Mouse (Mus musculus): ENCODE results near the gene Kcnj10.

Kcnj10 gene

DNA sequence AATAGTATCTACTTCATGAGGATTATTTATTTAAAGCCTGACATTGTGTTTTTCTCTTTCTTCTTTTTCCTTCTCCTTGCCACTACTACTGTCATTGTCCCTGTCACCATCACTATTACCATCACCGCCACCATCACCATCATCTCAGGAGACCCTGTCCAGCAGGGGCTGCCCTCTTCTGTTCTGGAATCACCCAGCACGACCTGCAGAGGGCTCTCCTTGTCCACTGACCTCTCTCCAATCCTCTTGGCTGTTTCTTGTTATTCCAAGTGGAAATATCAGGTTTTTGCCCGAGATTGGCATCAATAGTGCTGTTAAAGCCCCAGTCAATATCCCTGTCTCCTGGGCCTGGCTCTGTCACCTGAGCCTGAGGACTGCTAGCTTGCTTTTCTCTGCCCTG, 7.5 kb upstream of the Kcnj10 start:
- DNase-seq, result no peak

- no peak for DNase-seq
These were observed 5.2 kb upstream of the Kcnj10 start for GRCm38 (mm10) chr1:172335804-172336203.

- no peak for DNase-seq
These were observed 3.4 kb upstream of the Kcnj10 start for GRCm38 (mm10) chr1:172337411-172338185.

DNA sequence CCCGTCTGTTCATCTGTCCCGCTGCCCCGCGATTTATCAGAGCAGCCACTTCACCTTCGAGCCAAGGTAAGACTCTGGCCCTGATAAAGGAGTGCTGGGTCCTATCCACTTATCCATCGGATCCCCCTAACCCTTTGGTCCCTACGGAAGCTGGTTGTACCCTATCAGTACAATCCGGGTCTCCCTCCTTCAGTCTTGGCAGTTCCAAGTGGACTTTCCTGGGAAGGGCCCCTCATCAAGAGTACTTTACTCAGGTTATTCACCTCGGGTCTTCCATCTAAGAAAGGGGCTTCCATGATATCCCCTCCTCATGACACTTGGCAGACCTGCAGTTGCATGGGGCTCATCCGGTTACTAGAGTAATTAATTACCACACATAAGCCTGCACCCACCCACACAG, 376 bp downstream of the Kcnj10 start:
- no peak for DNase-seq

- DNase-seq, result no peak
These were observed 1.7 kb downstream of the Kcnj10 start for GRCm38 (mm10) chr1:172342729-172343128.

GRCm38 (mm10) chr1:172343914-172344313, 2.9 kb downstream of the Kcnj10 start:
- no peak for DNase-seq

- DNase-seq, result no peak
These were observed 3.8 kb downstream of the Kcnj10 start for GRCm38 (mm10) chr1:172344820-172345219.

- DNase-seq, result no peak
These were observed 5.7 kb downstream of the Kcnj10 start for GRCm38 (mm10) chr1:172346707-172347106.

DNA sequence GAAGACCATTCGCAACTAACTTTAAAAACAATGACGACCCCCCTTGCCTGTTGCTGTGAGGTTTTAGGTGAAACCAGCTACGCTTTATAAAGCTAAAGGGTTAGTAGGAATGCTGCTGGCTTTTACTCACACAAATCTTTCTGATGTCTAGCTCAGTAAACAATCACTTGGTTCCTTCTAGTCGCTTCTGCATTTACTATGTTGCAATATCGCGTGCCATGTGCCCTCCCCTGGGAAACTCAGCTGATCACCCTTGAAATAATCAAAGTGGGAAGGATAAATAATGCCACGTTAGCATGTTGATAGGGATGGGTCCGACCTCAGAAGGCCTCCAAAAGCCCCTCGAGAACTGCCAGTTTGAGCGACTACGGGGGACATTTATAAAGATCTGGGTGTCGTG, 6.4 kb downstream of the Kcnj10 start:
- DNase-seq, result no peak

- no peak for DNase-seq
These were observed 8.5 kb downstream of the Kcnj10 start for GRCm38 (mm10) chr1:172349504-172349903.

DNA sequence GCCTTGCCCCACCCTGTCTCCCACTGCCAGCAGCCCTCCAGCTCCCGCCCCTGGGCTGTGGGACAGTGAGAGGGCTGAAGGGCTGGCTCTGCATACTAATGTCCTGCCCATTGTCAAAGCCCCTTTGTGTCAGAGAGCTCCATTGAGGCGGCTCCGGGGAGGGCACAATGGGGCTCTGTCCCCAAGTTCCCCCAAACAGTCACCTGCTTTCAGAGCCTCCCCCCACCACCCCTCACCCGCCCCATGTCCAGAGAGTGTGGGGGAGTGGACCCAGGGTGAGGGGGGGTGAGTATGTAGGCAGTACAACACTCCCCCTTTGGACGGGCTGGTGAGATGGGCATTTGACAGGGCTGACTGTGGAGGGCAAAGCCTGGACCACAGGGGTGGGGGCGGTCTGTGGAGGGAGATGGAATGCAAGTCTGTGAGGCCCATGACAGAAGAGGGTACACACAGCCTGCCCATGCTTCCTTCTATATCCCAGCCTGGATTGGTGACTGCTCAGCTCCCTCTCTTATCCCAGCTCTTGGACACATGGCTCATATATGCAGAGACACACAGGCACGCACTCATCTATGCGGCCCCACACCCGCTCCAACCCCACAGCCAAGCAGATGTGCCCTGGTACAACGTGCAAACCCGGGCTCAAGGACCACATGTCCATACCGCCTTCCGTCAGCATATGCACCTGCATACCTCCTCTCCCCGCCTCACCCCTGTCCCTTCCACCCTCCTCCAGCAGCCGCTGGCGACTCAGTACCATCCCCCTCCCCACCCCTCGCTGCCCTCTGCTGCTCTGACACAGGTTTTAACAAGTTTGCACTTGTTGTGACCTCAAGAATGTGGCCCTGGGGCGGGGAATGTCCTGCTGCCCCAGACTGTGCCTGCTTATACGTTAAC, 9.2 kb downstream of the Kcnj10 start:
- no peak for DNase-seq

DNA sequence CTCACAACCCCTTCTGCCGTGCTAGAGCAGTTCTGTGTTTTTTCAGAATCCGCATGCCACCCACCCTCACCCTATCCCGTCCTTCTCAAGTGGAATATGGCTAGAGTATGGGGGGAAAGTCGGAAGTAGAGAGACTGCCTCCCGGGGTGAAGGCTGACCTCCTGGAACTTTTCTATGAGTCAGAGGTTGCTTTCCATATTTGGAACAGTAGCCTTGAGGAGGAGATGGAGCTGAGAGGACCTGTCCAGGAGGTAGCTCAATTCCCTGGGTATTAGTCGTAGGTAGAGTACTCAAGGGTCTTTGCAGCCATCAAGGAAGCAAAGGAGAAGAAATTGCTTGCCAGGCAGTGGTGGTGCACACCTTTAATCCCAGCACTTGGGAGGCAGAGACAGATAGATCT, 11.0 kb downstream of the Kcnj10 start:
- no peak for DNase-seq

DNA sequence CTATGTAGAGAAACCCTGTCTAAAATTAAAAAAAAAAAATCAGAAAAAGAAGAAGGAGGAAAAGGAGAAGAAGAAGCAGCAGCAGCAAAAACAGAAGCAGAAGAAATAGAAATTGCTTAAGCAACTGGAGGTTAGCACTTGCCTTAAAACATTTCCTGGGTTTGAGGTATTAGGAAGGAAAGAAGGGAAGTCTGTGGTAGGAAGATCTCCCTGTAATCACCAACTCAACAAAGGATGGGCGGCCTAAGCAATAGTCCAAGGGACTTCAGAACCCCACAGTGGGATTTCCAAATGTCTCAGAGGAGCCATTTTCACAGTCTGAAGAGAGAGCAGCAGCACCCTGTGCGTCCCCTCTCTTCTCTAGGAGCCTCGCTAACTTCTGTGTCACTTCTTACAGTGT, 11.4 kb downstream of the Kcnj10 start:
- DNase-seq, result no peak

- no peak for DNase-seq
These were observed 14.3 kb downstream of the Kcnj10 start for GRCm38 (mm10) chr1:172355336-172355735.

DNA sequence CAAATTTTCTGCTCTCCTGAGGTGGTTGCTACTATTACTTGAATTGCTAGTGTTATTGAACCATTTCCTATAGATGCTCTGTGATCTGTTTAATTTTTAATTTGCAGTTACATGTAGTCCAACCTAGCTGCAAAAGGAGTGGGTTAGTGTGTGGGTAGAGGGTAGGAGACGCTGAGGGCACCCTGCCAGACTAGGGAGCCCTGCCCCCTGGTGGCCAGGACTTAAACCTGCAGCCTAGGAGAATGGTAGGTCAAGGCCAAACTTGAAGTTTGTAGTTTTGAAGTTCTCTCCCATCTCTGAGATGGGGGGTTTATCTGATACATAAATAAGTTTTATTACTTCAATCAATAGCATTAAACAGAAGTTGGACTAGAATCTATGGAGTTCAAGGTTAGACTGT, 16.5 kb downstream of the Kcnj10 start:
- DNase-seq, result peak; percentile 42

DNA sequence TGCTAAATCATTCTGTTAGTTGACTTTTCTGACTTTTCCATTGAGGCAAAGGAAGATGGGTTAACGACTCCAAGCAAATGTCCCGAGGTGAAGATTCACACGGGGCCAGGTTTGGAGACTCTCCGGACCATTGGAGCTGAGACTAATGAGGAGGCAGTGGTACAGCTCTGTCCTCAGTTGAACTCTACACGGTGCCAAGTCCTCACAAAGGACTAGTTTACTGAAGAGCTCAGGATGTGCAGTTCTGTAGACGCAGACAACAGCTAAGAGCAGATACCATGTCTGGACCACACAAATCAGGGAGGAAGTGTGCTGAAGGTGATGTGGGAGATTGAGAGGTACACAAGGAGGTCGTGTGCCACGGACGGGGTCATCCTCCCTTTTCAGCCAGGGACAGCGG, 17.3 kb downstream of the Kcnj10 start:
- no peak for DNase-seq

DNA sequence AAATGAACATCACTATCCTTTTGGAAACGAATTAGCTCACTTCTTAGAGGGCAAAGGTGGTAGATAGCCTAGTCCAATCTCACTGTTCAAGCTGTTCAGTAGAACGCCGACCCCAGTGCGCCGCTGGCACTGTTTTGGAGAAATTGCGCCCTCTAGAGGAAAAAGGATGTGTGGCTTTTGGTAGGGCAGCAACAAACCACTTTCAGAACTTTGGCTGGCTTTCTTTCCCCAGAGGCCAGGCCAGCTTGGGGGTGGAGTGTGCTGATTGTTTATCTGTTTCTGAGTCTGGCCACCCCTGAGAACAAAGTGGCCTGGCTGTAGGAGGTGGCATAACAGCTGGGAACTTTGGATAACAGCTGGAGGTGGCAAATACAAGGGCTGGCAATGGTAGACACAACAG, 23.7 kb downstream of the Kcnj10 start:
- peak; percentile 63 for DNase-seq

DNA sequence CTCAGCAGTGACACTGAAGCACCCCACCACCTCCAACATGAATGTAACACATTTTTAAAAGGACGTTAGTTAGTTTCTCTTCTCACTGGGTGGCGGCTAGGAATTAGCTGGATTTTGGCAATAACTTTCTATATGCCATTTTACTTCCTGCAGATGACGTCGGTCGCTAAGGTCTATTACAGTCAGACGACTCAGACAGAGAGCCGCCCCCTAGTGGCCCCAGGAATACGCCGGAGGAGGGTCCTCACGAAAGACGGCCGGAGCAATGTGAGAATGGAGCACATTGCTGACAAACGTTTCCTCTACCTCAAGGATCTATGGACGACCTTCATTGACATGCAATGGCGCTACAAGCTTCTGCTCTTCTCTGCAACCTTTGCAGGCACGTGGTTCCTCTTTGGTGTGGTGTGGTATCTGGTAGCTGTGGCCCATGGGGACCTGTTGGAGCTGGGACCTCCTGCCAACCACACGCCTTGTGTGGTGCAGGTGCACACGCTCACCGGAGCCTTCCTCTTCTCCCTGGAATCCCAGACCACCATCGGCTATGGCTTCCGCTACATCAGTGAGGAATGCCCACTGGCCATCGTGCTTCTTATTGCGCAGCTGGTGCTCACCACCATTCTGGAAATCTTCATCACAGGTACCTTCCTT, 27.9 kb downstream of the Kcnj10 start:
- DNase-seq, result peak; percentile 56

DNA sequence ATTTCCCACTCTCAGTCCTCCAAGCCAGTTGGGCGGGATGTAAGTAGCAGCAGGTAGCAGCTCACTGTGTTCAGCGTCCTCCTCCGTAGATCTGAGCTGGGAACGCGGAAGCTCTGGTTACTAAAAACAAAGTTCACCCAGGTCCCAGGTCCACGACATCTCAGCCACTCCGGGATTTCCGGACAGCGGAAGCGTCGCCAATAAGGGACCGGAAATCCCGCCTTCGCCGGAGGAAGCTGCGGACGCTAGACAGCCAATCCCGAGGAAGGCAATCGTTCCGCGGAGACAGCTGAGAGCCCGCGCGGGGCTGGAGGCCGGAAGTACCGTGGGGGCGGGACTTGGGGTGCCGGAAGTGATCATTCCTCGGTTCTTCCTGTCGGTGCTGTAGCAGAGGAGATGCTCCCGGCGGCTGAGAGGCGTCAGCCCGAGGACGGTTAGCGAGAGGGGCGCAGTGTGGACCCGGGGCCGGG, 35.2 kb downstream of the Kcnj10 start, which contains the start of gene Pigm:
Gene Pigm, plus strand, starts transcription at position 349 of the 470 bp plus-strand sequence.
- DNase-seq, result peak; percentile 97

GRCm38 (mm10) chr1:172376758-172377458, 35.9 kb downstream of the Kcnj10 start:
- DNase-seq, result peak; percentile 18

DNA sequence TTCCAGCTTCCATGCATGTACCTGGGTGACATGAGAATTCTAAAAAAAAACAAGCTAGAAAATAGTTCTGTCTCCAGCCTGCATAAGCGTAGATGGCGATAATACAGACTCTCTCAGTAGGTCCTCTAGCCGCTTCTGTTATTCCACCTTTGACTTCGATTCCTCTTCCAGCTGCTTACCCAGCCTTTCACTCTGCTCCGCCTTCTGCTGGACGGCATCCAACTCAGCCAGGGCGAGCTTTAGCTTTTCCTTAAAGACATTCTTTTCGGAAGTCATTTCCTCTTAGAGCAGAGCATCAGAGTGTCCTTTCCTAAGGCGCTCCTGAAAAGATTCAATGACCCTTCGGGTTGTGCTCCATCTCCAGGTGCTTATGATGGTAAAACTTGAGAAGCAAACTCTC, 39.1 kb downstream of the Kcnj10 start:
- no peak for DNase-seq

DNA sequence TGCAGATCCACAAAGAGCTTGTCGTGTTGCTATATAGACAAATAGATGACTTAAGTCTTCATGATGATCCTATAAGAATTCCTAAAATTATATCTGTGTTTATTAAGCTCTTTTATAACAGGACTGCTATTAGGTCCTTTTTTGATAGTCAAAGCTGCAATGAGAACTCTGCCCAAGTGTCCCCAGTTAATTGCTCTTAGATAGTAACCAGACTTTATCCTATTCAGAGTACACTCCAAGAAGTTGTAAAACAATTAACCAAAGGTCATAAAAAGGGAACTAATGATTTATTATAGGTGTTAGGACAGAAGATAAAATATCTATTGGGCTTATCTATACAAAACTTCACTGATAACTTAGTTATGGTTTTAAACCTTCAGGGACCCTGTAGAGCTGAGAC, 41.1 kb downstream of the Kcnj10 start:
- no peak for DNase-seq

DNA sequence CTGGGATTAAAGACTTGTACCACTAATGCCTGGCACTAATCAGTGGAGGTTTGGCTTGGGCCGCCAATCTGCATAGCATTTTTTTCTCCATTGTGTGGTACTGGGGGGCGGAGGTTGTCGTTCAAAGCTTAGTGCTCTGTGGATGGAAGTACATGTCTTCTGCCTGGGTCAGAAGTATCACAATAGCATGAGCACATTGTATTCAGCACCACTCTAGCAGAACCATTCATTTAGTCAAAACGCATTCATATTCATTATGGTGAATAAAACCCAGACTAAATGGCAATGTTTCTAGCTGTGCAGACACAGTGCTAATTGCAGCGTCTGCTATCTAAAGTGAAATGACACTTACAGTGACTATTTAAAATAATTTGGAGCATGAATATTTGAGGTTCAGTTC, 46.2 kb downstream of the Kcnj10 start:
- DNase-seq, result no peak
